Mouse (Mus musculus): ENCODE measurements at regions not wholly inside any gene's neighbourhood (a gene's known extent, or its start where the extent isn't known, plus 50 kb on each side); places are given as distances from the start of the nearest gene placed in this dataset.

DNA sequence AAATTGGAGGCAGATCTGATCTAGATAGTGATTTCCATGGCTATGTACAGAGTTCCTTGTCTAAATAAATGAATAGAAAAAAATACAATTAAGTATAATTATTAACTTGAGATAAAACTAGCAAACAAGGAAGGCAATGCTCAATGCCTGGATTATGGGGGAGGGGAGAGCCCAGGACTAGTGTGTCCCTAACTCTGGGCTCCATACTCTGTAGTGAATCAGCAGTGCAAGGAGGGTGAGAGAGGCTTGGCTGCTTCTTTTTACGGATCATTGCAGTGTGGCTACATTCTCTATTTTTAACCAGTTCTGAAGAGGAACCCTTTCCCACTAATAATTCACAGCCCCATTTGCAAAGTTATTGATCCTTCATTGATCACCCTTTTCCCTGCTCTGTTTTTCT, 101.3 kb upstream of the Gm5150 start:
- in situ Hi-C loops (cut with MboI; ENCODE audit: low pct_ligation_motif_present, low pct_unique_long_range_greater_than_20kb, low sequenced_read_pairs): no loop called here
- no peak for DNase-seq (ENCODE audit: extremely low read depth)
- dilution Hi-C loops (cut with MboI; ENCODE audit: extremely low pct_ligation_motif_present, extremely low pct_unique_long_range_greater_than_20kb, low sequenced_read_pairs): no loop called here
- Histone ChIP-seq H3K4me3 (replicated peaks in 1 of 3; ENCODE audit: low read depth in 2 of 3, low read length in 2 of 3, poor library complexity in 1 of 3) (peak overlapping the region in 1 of 3 experiments; percentile 11), H3K9me3 (replicated peaks; ENCODE audit: low read length) (no peaks in the 10 kb centered on the region), H3K79me2 (replicated peaks; ENCODE audit: control insufficient read depth, extremely low read depth, insufficient read depth, poor library complexity, severe bottlenecking) (no peaks in the 10 kb centered on the region), H3K9ac (ENCODE audit: insufficient read depth, low read depth) (no peak overlapping the region), H3K4me2 (ENCODE audit: insufficient read depth, low read depth, poor library complexity, severe bottlenecking) (no peak overlapping the region), H3K27ac (ENCODE audit: insufficient read depth, low read depth) (no peak overlapping the region), H3K4me1 (ENCODE audit: control insufficient read depth in 1 of 2, insufficient read depth in 2 of 2) (peaks cover 9 to 44% of the 10 kb centered on the region in 2 experiments), H3K36me3 (replicated peaks in 1 of 2; ENCODE audit: control insufficient read depth in 1 of 2, insufficient read depth in 1 of 2, low read length in 1 of 2) (no peaks in the 10 kb centered on the region), H3K27me3 (replicated peaks) (no peaks in the 10 kb centered on the region)
- no peak for TF ChIP-seq ZMIZ1 (IDR thresholded peaks at IDR 0.05; ENCODE audit: low read depth, low read length)
- no peak for TF ChIP-seq CTCF (conservative IDR thresholded peaks at IDR 0.05 in 1 of 2, IDR thresholded peaks at IDR 0.05 in 1 of 2; ENCODE audit: low read depth in 2 of 2, low read length in 2 of 2)
- no peak for TF ChIP-seq UBTF (IDR thresholded peaks at IDR 0.05; ENCODE audit: low read depth, low read length)
- TF ChIP-seq MXI1 (IDR thresholded peaks at IDR 0.05; ENCODE audit: low read depth, low read length): no peak
- no peak for TF ChIP-seq RAD21 (IDR thresholded peaks at IDR 0.05; ENCODE audit: low read depth, low read length)
- no peak for TF ChIP-seq ETS1 (conservative IDR thresholded peaks at IDR 0.05; ENCODE audit: low read depth, low read length)
- TF ChIP-seq JUND (conservative IDR thresholded peaks at IDR 0.05; ENCODE audit: low read depth, low read length): no peak
- no peak for TF ChIP-seq CHD1 (IDR thresholded peaks at IDR 0.05; ENCODE audit: low read depth, low read length)
- no peak for TF ChIP-seq KAT2A (IDR thresholded peaks at IDR 0.05; ENCODE audit: insufficient replicate concordance, low read length)
- no peak for TF ChIP-seq IRF4 (IDR thresholded peaks at IDR 0.05; ENCODE audit: low read depth, low read length)
- no peak for TF ChIP-seq SMC3 (IDR thresholded peaks at IDR 0.05; ENCODE audit: low read depth, low read length)
- no peak for TF ChIP-seq BHLHE40 (IDR thresholded peaks at IDR 0.05; ENCODE audit: low read depth, low read length)
- TF ChIP-seq POLR2AphosphoS2 (IDR thresholded peaks at IDR 0.05; ENCODE audit: low read depth, low read length): no peak

GRCm38 (mm10) chr3:16105080-16105479, 98.8 kb upstream of the Gm5150 start:
- TF ChIP-seq TBP (conservative IDR thresholded peaks at IDR 0.05; ENCODE audit: low read depth, low read length) (no peak), SIN3A (IDR thresholded peaks at IDR 0.05; ENCODE audit: low read length) (no peak), CTCF (conservative IDR thresholded peaks at IDR 0.05 in 1 of 2, IDR thresholded peaks at IDR 0.05 in 1 of 2; ENCODE audit: low read depth in 2 of 2, low read length in 2 of 2) (peak in 1 of 2 experiments; percentile 64; a peak in 2 of 4 replicates), ZC3H11A (IDR thresholded peaks at IDR 0.05; ENCODE audit: low read depth, low read length) (no peak), MYC (IDR thresholded peaks at IDR 0.05; ENCODE audit: low read depth, low read length) (peak; percentile 94), UBTF (IDR thresholded peaks at IDR 0.05; ENCODE audit: low read depth, low read length) (no peak), SMC3 (IDR thresholded peaks at IDR 0.05; ENCODE audit: low read depth, low read length) (peak; percentile 31), JUN (IDR thresholded peaks at IDR 0.05; ENCODE audit: insufficient read depth, low read depth, low read length) (no peak), MAX (IDR thresholded peaks at IDR 0.05; ENCODE audit: low read length) (0 out of 2 replicates have a peak, but pooled peaks have one; percentile 37), ETS1 (conservative IDR thresholded peaks at IDR 0.05; ENCODE audit: low read depth, low read length) (no peak), RAD21 (IDR thresholded peaks at IDR 0.05; ENCODE audit: low read depth, low read length) (peak; percentile 65)
- peak; percentile 49 for DNase-seq (ENCODE audit: extremely low read depth)
- H3K79me2 ChIP-seq (replicated peaks; ENCODE audit: control insufficient read depth, extremely low read depth, insufficient read depth, poor library complexity, severe bottlenecking): no peaks in the 10 kb centered on the region
- no peaks in the 10 kb centered on the region for H3K36me3 ChIP-seq (replicated peaks in 1 of 2; ENCODE audit: control insufficient read depth in 1 of 2, insufficient read depth in 1 of 2, low read length in 1 of 2)
- H3K9me3 ChIP-seq (replicated peaks; ENCODE audit: low read length): no peaks in the 10 kb centered on the region
- H3K27ac ChIP-seq (ENCODE audit: insufficient read depth, low read depth): no peak overlapping the region
- in situ Hi-C loops (cut with MboI; ENCODE audit: low pct_ligation_motif_present, low pct_unique_long_range_greater_than_20kb, low sequenced_read_pairs) (no loop called here), dilution Hi-C loops (cut with MboI; ENCODE audit: extremely low pct_ligation_motif_present, extremely low pct_unique_long_range_greater_than_20kb, low sequenced_read_pairs) (no loop called here)
- H3K9ac ChIP-seq (ENCODE audit: insufficient read depth, low read depth): no peak overlapping the region
- no peaks in the 10 kb centered on the region for H3K27me3 ChIP-seq (replicated peaks)
- no peak overlapping the region for H3K4me2 ChIP-seq (ENCODE audit: insufficient read depth, low read depth, poor library complexity, severe bottlenecking)
- no peak overlapping the region for H3K4me3 ChIP-seq (replicated peaks in 1 of 3; ENCODE audit: low read depth in 2 of 3, low read length in 2 of 3, poor library complexity in 1 of 3)
- H3K4me1 ChIP-seq (ENCODE audit: control insufficient read depth in 1 of 2, insufficient read depth in 2 of 2): peaks cover 9 to 43% of the 10 kb centered on the region in 2 experiments

Data from CH12.LX (cell line).